Mouse (Mus musculus) embryo, embryonic 10 days (tissue): Measurements from ENCODE around the gene Snx10.
A peak's percentile ranks its signal among the peaks of the same experiment; 100 is the strongest.

ENCODE experiments used
- DNase-seq: peaks from one replicate; pipeline ENCODE4 v3.0.0-alpha.2; 2015; ENCODE audit warnings: low spot score

Snx10 gene

DNA sequence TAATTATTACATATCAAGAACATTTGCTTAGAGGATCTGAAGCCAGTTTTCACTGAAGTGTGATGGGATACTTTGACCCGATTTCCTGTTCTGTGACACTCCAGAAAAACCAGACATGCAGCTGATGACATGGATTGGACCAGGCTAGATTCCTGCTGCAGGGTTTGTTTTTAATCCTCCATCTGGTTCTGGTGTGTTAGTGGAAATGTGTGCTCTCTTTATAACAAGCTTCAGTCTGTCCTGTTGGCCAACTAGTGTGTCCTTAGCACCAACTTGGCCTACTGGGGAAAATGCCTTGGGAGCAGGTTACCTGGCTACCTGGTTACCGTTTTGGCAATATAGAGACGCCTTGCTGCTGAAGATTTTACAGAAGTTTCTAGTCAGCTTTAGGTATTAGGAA lies 63.6 kb downstream of the Snx10 start:
- no peak for DNase-seq

DNA sequence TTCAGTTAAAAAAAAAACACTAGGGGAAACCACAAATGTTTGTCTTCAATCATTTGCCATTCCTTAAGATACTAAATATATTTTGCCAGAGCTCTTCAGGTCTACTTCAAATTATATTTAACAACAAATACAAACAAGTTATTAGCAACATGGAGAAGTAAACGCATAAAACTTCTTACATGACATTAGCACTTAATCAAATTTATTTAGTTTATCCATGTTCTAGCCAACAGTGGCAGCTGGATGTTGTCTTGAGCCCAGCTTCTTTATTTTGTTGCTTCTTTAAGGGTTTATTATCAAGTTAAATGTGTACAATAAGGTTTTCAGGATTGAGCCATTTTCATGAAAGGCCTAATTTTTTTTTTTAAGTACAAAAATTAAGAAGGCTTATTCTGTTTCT lies 67.6 kb downstream of the Snx10 start:
- DNase-seq: no peak

- no peak for DNase-seq
Measured at GRCm38 (mm10) chr6:51591844-51592243, 68.1 kb downstream of the Snx10 start.

- peak; percentile 96 for DNase-seq
Measured at GRCm38 (mm10) chr6:51592356-51593115, 68.8 kb downstream of the Snx10 start.

- DNase-seq: no peak
Measured at GRCm38 (mm10) chr6:51593446-51594035, 69.8 kb downstream of the Snx10 start.

DNA sequence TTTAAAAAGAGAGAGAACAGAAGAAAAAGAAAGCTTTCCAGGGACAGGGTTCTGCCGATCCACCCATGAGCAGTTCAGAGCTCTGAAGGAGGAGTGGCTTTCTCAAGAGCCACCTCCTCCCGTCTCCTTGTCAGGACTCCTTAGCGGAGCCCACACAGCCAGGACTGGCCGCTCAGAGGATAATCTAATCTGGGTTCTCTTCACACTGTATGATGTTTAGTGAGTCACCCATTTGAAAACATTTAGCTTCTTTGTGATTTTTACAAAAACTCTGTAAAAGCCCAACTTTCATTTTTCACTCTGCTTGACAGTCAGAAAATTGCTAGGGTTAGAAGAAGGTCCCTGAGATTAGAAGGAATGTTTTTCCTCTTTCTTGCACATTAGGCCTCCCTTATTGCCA lies 70.8 kb downstream of the Snx10 start:
- no peak for DNase-seq

DNA sequence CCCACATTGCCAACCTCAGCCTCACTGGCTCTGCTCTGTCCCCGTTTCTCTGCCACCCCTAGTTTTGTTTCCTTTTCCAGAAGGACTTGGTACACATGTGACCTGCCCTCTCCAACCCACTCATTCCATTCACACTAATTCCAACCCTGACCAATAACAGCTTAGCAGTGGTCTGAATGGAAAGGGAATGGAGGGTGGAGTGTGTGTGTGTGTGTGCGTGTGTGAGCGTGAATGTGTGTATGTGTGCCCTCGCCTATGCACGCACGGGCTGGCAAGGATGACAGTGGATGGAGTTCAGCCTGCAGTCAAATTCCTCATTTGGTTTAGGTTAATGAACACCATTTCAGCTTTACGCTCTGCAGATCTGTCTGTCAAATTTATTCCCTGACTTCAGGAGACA lies 74.4 kb downstream of the Snx10 start:
- no peak for DNase-seq

DNA sequence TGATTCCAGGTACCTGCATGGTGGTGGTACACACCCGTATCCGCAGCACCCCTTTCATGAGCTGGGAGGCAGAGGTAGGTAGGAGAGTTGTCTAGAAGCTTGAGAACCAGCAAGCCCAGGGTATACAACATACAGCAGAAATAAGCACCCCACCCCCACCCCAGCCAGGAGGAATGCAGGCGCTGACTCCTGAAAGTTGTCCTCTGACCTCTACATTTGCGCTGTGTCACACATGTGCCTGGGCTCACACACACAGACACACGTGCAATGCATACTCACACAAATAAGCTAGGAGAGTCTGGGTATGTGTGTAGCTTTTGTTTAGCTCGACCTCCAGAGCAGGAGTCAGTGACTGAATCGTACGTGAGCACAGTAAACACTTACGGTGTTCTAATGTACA lies 76.7 kb downstream of the Snx10 start:
- DNase-seq: no peak

DNA sequence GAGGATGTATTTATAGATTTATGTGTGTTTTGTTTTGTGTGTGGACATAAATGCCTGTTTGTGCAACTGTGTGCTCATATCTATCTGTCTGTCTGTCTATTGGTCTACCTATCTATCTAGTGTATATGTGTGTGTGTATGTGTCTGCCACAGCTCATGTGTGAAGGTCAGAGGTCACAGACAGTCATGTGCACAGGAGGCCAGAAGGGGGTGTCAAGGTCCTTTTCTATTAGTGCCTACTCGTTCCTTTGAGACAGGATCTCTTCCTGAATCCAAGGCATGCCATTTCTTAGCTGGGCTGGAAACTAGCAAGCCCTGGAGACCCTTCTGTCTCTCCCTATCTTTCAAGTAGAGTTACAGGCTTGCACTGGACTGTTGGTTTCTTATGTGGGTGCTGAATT lies 78.6 kb downstream of the Snx10 start:
- DNase-seq: no peak

DNA sequence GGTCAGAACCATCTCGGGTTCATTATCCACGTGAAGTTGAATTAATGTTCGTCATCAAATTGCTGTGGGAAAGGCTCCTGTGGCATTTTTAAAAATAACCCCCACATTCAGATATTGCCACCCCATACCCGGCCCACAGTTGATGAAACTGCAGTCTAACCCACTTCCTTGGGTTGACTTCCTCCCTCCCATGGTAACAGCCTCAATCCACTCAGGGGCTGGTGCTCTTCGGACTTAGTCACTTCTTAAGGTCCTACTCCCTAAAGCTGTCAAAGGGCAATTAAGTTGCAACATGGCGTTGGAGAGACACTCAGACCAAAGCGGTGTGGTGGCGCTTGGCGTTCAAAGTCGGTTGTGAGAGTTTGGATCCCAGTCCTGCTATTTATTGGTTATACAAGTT lies 80.0 kb downstream of the Snx10 start:
- DNase-seq: no peak

GRCm38 (mm10) chr6:51606245-51606644 lies 82.5 kb downstream of the Snx10 start:
- no peak for DNase-seq

DNA sequence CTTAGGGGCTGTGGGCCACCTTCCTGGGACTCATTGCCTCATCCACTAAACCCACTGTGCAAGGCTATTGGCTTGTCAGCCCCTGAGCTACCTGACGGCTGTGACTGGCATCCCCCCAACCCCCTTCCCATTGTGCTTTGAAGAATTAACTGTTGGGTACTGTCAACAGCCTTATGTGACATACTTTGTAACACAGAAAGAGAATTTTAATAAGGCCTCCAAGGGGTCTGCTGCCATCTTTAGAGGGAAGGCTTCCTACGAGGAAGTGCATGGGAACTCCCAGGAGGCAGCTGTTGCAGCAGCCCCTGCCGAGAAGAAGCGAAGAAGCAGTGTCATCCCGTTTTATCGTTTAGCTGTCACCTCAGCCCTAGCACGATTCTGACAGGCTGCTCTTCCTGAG lies 83.1 kb downstream of the Snx10 start:
- DNase-seq: no peak

DNA sequence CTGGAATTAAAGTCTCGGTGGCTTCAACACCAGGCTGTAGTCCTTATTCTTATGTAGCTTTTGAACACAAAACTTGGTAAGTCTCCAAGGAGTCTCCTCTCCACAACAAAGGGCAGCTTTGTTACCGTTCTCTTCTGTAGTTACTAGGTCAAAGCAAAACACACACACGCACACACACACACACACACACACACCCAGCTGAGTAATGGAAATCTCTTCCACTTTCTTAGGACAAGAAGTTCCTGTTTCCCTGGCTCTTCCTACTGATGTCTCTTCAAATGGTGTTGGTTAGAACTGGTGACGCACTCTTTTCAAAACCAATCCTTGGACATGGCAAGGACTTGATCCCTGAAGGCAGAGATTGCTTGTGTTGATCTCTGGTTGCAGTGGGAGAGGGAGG lies 87.9 kb downstream of the Snx10 start:
- no peak for DNase-seq

DNA sequence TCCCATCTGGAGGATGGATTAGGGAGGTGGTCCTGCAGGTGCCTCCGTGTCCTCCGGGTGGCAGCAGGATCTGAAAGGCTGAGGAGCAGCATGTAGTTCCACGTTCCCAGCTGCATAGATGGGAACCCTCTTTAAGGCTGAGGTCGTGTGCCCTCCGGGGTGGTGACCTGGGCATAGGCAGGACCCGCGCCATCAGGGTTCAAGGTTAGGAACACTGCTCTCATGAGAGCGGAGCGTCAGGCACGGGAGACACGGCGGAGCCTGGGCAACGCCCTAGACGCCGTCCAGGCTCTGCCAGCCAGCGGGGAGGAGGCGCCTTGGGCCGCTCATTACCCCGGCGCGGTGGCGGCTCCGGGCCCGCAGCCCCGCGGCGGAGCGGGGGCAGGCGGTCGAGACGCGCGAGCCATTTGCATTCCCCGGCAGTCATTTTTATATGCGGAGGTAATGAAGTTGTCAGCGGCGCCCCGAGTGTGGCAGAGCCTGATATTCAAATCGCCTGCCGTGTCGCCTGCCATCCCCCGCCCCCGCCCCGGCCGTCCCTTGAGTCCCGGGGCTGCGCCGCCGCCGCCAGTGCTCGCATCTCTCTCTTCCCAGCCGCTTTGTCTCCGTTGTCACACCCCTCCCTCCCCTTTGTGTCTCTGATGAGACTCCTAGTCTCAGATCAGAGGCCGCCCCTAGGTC lies 88.8 kb downstream of the Snx10 start:
- peak; percentile 81 for DNase-seq

DNA sequence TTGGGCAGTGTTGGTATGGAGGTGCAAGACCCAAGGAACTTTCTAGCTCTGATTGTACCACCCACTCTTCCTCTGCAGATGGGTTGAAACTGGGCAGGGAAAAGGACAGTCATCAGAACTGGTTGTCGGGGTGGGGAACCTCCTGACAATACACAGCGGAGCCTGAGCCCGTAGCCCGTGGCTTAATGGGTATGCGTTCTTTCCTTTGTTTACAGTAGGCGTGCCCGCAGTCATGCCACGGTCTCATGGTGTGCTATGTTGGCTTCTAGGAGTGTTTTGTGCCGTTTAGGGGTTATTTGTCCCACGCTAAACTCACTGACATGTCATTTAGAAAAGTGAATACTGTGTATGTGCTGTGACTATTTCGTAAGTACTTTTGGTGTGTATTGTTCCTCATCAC lies 90.0 kb downstream of the Snx10 start:
- DNase-seq: no peak

DNA sequence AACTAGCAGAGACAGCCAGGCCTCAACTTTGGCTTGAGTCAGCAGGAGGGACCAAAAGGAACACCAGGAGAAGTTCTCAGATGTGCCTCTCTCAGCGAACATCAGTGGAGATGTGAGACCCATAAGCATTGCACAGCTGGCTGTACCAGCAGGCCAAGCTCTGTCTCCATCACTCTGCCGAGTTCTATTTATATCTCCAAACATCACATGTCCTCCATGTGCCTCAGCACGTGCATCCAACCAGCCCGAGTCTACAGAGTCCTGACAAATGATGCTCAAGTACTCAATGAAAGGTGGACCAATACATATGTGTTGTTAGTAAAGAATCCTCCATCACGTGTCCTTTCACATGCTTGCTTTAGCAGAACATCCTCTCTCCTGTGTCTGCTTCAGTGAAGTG lies 103.1 kb downstream of the Snx10 start:
- no peak for DNase-seq

GRCm38 (mm10) chr6:51629671-51630070 lies 106.0 kb downstream of the Snx10 start:
- DNase-seq: no peak

DNA sequence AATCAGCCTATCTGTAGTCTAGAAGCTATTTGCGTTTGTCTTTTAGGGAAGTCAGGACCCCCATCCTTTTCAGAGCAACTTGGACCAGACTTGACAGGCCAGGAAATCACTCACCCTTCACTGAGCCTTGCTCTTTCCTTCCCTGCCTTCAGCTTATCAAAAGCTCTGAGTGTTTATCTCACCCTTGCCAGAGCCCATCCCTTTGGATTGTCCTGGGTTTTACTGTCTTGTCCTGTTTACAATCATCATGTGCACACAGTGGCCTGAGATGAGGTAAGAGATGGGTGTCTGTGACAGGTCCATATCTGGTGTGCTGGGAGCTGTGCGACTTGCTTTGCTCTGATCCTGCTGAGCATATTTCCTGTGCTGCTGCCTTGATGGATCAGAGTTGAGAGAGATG lies 106.5 kb downstream of the Snx10 start:
- DNase-seq: no peak

DNA sequence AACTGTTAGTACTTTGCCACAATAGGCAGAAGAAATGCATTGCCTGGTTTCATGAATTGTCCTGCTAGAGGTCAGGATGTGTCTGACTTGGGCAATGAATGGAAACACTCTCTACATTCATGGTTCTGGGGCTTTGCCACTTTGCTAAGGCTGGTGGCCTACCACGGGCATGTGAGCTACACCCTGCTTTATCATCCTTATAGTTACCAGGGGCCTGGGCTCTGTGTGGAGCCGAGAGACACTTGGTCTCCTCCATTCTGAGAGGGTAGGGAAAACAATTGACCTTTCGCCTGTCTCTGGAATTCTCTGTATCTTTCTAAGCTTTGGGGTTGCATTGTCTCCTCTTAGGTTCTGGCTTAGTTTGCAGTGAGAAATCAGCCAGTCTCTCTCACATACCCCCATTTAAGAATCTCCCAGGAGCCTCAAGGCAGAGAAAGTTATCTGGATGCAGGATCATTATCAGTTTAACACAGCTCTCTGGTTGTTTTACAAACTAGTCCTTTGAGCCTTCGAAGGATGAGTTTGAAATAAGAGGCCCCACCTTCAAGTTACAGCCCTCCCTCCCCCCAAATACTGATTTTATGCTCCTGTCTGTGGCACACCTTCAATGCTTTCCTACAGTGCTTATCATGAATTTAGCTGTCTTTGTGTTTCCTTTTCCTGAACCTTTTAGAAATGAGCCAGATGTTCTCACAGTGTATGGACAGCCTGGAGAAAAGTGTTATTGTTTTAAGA lies 109.4 kb downstream of the Snx10 start:
- no peak for DNase-seq

DNA sequence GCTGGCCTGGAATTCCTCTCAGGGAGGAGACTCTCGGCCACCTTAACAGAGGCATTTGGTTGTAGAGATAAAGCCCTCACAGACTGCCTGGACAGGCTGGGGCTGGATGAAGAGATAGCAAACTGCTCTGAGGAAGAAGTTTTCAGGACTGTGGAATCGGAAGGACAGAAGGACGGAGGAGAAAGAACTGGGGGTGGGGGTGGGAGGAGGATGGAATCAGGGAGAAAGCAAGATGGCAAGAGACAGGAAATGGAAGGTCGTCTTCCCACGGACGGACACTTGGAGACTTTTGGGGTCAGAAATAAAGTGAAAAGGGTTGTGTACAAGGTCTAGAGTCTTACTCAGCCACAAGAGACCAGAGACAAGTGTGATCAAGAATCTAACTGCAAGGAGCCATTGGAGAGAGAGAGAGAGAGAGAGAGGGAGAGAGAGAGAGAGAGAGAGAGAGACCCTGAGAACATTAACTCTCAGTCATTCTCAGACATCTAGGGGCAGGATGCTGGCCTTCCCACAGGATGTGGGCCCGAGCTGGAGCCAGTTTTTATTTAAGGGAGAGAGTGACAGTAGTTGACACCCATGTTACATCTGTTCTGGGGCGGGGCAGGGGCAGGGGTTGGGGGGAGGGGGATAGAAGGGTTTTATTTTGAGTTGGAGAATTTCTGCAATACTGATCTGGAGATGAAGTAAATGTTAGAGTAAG lies 110.1 kb downstream of the Snx10 start:
- no peak for DNase-seq

DNA sequence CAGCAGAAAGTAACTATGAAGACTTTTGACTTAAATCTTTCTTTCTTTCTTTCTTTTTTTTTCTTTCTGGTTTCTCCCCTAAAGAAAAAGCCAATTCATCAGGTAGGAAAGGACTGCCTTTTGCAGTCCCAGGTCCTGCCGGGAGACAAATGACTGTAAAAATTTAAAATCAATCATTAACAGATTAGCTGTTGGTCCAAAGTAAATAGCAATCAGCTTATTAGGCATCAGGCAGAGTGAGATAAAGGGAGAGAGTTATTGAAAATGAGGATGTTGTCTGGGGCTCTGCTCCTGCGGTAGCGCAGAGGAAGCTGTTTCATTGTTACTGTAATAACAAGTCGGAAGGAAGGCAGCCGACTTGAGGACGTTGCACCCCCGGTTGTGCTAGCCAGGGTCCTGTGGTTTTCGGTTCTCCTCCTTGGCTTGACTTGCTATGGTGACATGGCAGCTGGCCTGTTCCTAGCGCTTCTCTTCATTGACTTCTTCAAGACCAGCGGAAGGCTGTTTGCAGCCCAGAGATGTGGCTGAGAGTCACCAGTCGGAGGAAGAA lies 112.4 kb downstream of the Snx10 start:
- DNase-seq: no peak
